Mouse (Mus musculus) left cerebral cortex, adult 11 months (tissue): ENCODE data around the gene Fezf2.

Experiments
- DNase-seq: peaks from one replicate; pipeline ENCODE4 v3.0.0; 2022; ENCODE audit warnings: low spot score

Fezf2 gene

GRCm38 (mm10) chr14:12342458-12343131 lies 5.4 kb downstream of the Fezf2 start:
- DNase-seq = no peak

- DNase-seq = no peak
These were observed 6.1 kb downstream of the Fezf2 start for GRCm38 (mm10) chr14:12341789-12342457.

- DNase-seq = no peak
These were observed 6.8 kb downstream of the Fezf2 start for GRCm38 (mm10) chr14:12341075-12341788.

- no peak for DNase-seq
These were observed 7.5 kb downstream of the Fezf2 start for GRCm38 (mm10) chr14:12340238-12341074.

- no peak for DNase-seq
These were observed 9.0 kb downstream of the Fezf2 start for GRCm38 (mm10) chr14:12338811-12339565.

- no peak for DNase-seq
These were observed 9.8 kb downstream of the Fezf2 start for GRCm38 (mm10) chr14:12337998-12338809.

GRCm38 (mm10) chr14:12337421-12337997 lies 10.5 kb downstream of the Fezf2 start:
- DNase-seq = no peak

- no peak for DNase-seq
These were observed 13.1 kb downstream of the Fezf2 start for GRCm38 (mm10) chr14:12334925-12335324.

- DNase-seq = no peak
These were observed 14.4 kb downstream of the Fezf2 start for GRCm38 (mm10) chr14:12333622-12334021.

GRCm38 (mm10) chr14:12303106-12303505 lies 44.9 kb downstream of the Fezf2 start:
- no peak for DNase-seq

GRCm38 (mm10) chr14:12300677-12301076 lies 47.3 kb downstream of the Fezf2 start:
- DNase-seq = no peak

- DNase-seq = no peak
These were observed 47.7 kb downstream of the Fezf2 start for GRCm38 (mm10) chr14:12300275-12300674.

GRCm38 (mm10) chr14:12299654-12300053 lies 48.3 kb downstream of the Fezf2 start:
- no peak for DNase-seq

- DNase-seq = no peak
These were observed 48.8 kb downstream of the Fezf2 start for GRCm38 (mm10) chr14:12299171-12299570.

GRCm38 (mm10) chr14:12296391-12296790 lies 51.6 kb downstream of the Fezf2 start:
- DNase-seq = peak; percentile 47
